Mouse (Mus musculus): ENCODE data around the gene Unc5cl.

DNA sequence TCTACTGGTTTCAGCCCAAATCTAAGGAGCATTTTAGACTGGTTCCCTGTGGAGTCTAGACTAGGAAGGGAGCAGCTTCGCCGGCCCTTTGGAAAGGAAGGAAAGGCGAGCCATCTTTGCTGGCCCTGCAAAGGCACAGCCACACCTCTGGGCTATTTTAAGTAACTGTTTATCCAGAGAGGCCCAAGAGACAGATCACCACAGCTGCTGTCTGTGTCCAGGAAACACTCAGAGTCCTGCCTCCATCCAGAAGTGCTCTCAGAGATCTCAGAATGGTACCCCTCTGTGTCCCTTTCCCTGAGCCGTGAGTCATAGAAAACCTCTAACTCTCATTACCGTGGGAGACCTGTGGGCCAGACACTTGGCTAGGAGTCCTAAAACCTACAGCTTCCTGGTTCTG is 24.3 kb upstream of the Unc5cl start:
- TF ChIP-seq CTCF (IDR thresholded peaks at IDR 0.05; ENCODE audit: extremely low read depth, insufficient read depth, insufficient read length, insufficient replicate concordance) (no peak), POLR2A (IDR thresholded peaks at IDR 0.05; ENCODE audit: low read depth, low read length) (no peak)
